Mouse (Mus musculus): ENCODE data around the gene Arl4c.

Arl4c gene

GRCm38 (mm10) chr1:88700961-88701861, 810 bp downstream of the Arl4c start:
- no peak for DNase-seq (ENCODE audit: extremely low read depth, low read depth)

- DNase-seq (ENCODE audit: extremely low read depth, low read depth), result no peak
Observed at GRCm38 (mm10) chr1:88699856-88700791, 1.9 kb downstream of the Arl4c start.

GRCm38 (mm10) chr1:88699401-88699800, 2.6 kb downstream of the Arl4c start:
- DNase-seq (ENCODE audit: extremely low read depth, low read depth), result no peak

GRCm38 (mm10) chr1:88698926-88699325, 3.1 kb downstream of the Arl4c start:
- DNase-seq (ENCODE audit: extremely low read depth, low read depth), result no peak

GRCm38 (mm10) chr1:88698131-88698530, 3.9 kb downstream of the Arl4c start:
- no peak for DNase-seq (ENCODE audit: extremely low read depth, low read depth)

- DNase-seq (ENCODE audit: extremely low read depth, low read depth), result no peak
Observed at GRCm38 (mm10) chr1:88696408-88696807, 5.6 kb downstream of the Arl4c start.

GRCm38 (mm10) chr1:88694353-88694752, 7.7 kb downstream of the Arl4c start:
- DNase-seq (ENCODE audit: extremely low read depth, low read depth), result no peak

- no peak for DNase-seq (ENCODE audit: extremely low read depth, low read depth)
Observed at GRCm38 (mm10) chr1:88692293-88692827, 9.7 kb downstream of the Arl4c start.

GRCm38 (mm10) chr1:88690601-88691000, 11.4 kb downstream of the Arl4c start:
- DNase-seq (ENCODE audit: extremely low read depth, low read depth), result no peak

- no peak for DNase-seq (ENCODE audit: extremely low read depth, low read depth)
Observed at GRCm38 (mm10) chr1:88684765-88685164, 17.3 kb downstream of the Arl4c start.

GRCm38 (mm10) chr1:88681596-88681995, 20.4 kb downstream of the Arl4c start:
- no peak for DNase-seq (ENCODE audit: extremely low read depth, low read depth)

- no peak for DNase-seq (ENCODE audit: extremely low read depth, low read depth)
Observed at GRCm38 (mm10) chr1:88680804-88681203, 21.2 kb downstream of the Arl4c start.

- DNase-seq (ENCODE audit: extremely low read depth, low read depth), result no peak
Observed at GRCm38 (mm10) chr1:88678231-88678739, 23.7 kb downstream of the Arl4c start.

- DNase-seq (ENCODE audit: extremely low read depth, low read depth), result no peak
Observed at GRCm38 (mm10) chr1:88670807-88671206, 31.2 kb downstream of the Arl4c start.

GRCm38 (mm10) chr1:88668846-88669810, 32.9 kb downstream of the Arl4c start:
- DNase-seq (ENCODE audit: extremely low read depth, low read depth), result no peak

- no peak for DNase-seq (ENCODE audit: extremely low read depth, low read depth)
Observed at GRCm38 (mm10) chr1:88668353-88668752, 33.7 kb downstream of the Arl4c start.

- DNase-seq (ENCODE audit: extremely low read depth, low read depth), result no peak
Observed at GRCm38 (mm10) chr1:88664623-88665022, 37.4 kb downstream of the Arl4c start.

GRCm38 (mm10) chr1:88662736-88663135, 39.3 kb downstream of the Arl4c start:
- DNase-seq (ENCODE audit: extremely low read depth, low read depth), result no peak

- DNase-seq (ENCODE audit: extremely low read depth, low read depth), result no peak
Observed at GRCm38 (mm10) chr1:88661209-88661608, 40.8 kb downstream of the Arl4c start.

- DNase-seq (ENCODE audit: extremely low read depth, low read depth), result no peak
Observed at GRCm38 (mm10) chr1:88658290-88658857, 43.6 kb downstream of the Arl4c start.

Measured in MEL-GATA-1-ER (cell line).